In the genomic region with DNA sequence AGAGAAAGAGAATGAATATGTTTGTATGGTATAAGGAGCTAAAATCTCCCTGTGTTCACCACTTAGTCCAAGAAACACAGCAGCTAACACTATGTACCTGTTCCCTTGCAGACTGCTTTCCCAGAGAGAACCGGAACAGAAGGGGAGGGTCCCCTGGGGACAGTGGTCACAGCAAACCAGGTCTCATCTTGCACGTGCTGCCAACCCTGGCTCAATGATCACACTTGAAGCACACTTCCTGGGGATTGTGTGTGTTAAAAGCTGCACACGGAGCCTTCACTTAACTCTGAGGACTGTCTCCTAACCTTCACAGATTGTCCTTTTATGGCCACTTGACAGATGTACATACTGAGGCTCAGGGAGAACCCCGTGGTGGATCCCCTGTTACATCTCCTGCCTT, we compare ENCODE assay signal across 12 mouse cellular contexts.
"Had no signal": no experiment of that assay in that cellular context is flagged by ENCODE, and none has a peak within 500 bp of the region (broad histone marks: within the 10 kb centered on the region; RNA-seq: fewer than 3 reads in every experiment).

No protein-coding gene starts in this region.

- H3K4me3 ChIP-seq: limb, embryonic 15.5 days; liver, embryonic 15.5 days; midbrain, embryonic 10.5 days; neural tube, embryonic 13.5 days had no signal

- H3K4me2 ChIP-seq: limb, embryonic 15.5 days; liver, embryonic 15.5 days; neural tube, embryonic 13.5 days had no signal

- H3K27me3 ChIP-seq: limb, embryonic 15.5 days; liver, embryonic 15.5 days had no signal

- H3K36me3 ChIP-seq: limb, embryonic 15.5 days; liver, embryonic 15.5 days; midbrain, embryonic 10.5 days; neural tube, embryonic 13.5 days had no signal

- H3K9ac ChIP-seq: limb, embryonic 15.5 days; liver, embryonic 15.5 days; neural tube, embryonic 13.5 days had no signal

- H3K4me1 ChIP-seq: liver, embryonic 15.5 days; neural tube, embryonic 13.5 days had no signal

- H3K27ac ChIP-seq: limb, embryonic 15.5 days; liver, embryonic 15.5 days; midbrain, embryonic 10.5 days; neural tube, embryonic 13.5 days had no signal

- H3K9me3 ChIP-seq: limb, embryonic 15.5 days; liver, embryonic 15.5 days; midbrain, embryonic 10.5 days; neural tube, embryonic 13.5 days had no signal

- ATAC-seq: intestine, embryonic 16.5 days had no signal

- DNase-seq: layer of hippocampus, adult 9-11 months; layer of hippocampus, postnatal 36 days; lung, postnatal 4 days; midbrain, embryonic 14.5 days; right cerebral cortex, postnatal 14 days; thymus, adult 2 months; thymus, postnatal 25 days had no signal
